Mouse (Mus musculus) CH12.LX (cell line): Measurements from ENCODE around the gene Avp.

Experiments
- CTCF ChIP-seq, 2 experiments: IDR thresholded peaks in 1 of 2; conservative IDR thresholded peaks in 1 of 2; 2 replicates each; pipeline ENCODE4 v1.5.1; 2011 to 2012; ENCODE audit warnings: low read depth in 2 of 2, low read length in 2 of 2, improper control_type of control experiment in 1 of 2, inconsistent platforms in 1 of 2, mild to moderate bottlenecking in 1 of 2, moderate library complexity in 1 of 2
- E2F4 ChIP-seq: IDR thresholded peaks from 2 replicates; pipeline ENCODE4 v1.6.1; 2011; ENCODE audit warnings: low read depth, low read length, improper control_type of control experiment; ENCODE audit not compliant: insufficient replicate concordance
- ELF1 ChIP-seq: IDR thresholded peaks from 2 replicates; pipeline ENCODE4 v1.6.1; 2014; ENCODE audit warnings: low read depth, mild to moderate bottlenecking, inconsistent platforms, low read length, improper control_type of control experiment
- EP300 ChIP-seq: IDR thresholded peaks from 2 replicates; pipeline ENCODE4 v1.6.1; 2011; ENCODE audit warnings: low read length, improper control_type of control experiment
- HCFC1 ChIP-seq: IDR thresholded peaks from 2 replicates; pipeline ENCODE4 v1.6.1; 2012; ENCODE audit warnings: low read depth, mild to moderate bottlenecking, inconsistent platforms, low read length, improper control_type of control experiment
- NRF1 ChIP-seq: IDR thresholded peaks from 2 replicates; pipeline ENCODE4 v1.6.1; 2014; ENCODE audit warnings: low read depth, mild to moderate bottlenecking, inconsistent platforms, low read length, improper control_type of control experiment, moderate library complexity
- RCOR1 ChIP-seq: conservative IDR thresholded peaks from 2 replicates; pipeline ENCODE4 v1.6.1; 2012; ENCODE audit warnings: low read depth, mild to moderate bottlenecking, inconsistent platforms, low read length, improper control_type of control experiment
- ZNF384 ChIP-seq: IDR thresholded peaks from 2 replicates; pipeline ENCODE4 v1.6.1; 2012; ENCODE audit warnings: low read depth, low read length, improper control_type of control experiment, inconsistent platforms

GRCm38 (mm10) chr2:130554841-130555240 is 27.5 kb downstream of the Avp start:
- TF ChIP-seq EP300 (no peak), ZNF384 (no peak), ELF1 (no peak), HCFC1 (no peak), CTCF (conservative IDR thresholded peaks at IDR 0.05 in 1 of 2, IDR thresholded peaks at IDR 0.05 in 1 of 2; ENCODE audit: low read depth in 2 of 2, low read length in 2 of 2) (no peak), NRF1 (no peak), E2F4 (no peak), RCOR1 (no peak)
